Mouse (Mus musculus) megakaryocyte, embryonic 14.5 days (primary cell): ENCODE measurements around the gene Tas2r118.

Experiments
- FLI1 ChIP-seq: IDR thresholded peaks from 2 replicates; pipeline ENCODE4 v1.6.1; 2012; ENCODE audit warnings: low read length, inconsistent platforms, mixed read lengths
- GATA1 ChIP-seq: IDR thresholded peaks from 3 replicates; pipeline ENCODE4 v1.6.1; 2012; ENCODE audit warnings: mixed read lengths, low read length, inconsistent platforms, borderline replicate concordance

DNA sequence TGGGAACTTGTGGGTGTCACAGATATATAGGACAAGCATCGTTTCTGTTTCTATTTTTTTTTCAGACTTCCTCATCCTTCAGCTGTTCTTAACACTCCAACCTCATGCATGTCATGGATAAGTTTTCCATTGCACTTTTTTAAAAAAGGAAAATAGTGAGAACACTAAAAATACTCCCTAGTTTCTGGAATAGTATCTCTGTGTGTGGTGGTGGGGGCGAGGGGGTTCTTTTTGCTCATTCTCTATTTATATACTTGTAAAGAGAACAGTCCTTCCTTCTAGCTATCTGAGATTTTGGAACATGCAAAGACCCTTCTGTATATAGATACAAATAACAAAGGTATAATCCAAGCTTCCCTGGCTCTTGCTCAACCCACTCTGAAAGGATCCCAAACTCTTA is 2.9 kb downstream of the Tas2r118 start:
- TF ChIP-seq GATA1 (no peak), FLI1 (no peak)
